Mouse (Mus musculus) hindbrain, embryonic 12.5 days (tissue): Measurements from ENCODE around the gene Actl6a. TPM values are rescaled to one million over a fixed set of nuclear protein-coding genes. Genes with fewer than 3 reads are reported as not detected.
"Not testable (repeated sequence)": the region's sequence is repeated elsewhere in the genome, so short reads cannot be mapped to it uniquely, and the experiment has no call there.

Experiments
- ATAC-seq: fragments of 200-750 bp; cut with Nextera tagmentation; 2 replicates; pipeline ENCODE4 v1.8.0; 2017; ENCODE audit warnings: moderate TSS enrichment; ENCODE audit not compliant: low FRiP score
- H3K27ac ChIP-seq: fragments of 300-500 bp; sonication (generic); 2 replicates; pipeline ENCODE4 v1.5.1; 2016; ENCODE audit warnings: mild to moderate bottlenecking
- H3K27me3 ChIP-seq: fragments of 300-500 bp; sonication (generic); 2 replicates; pipeline ENCODE4 v1.6.1; 2016; ENCODE audit warnings: mild to moderate bottlenecking
- H3K36me3 ChIP-seq: fragments of 300-500 bp; sonication (generic); 2 replicates; pipeline ENCODE4 v1.6.1; 2016; ENCODE audit warnings: mild to moderate bottlenecking
- H3K4me1 ChIP-seq: fragments of 300-500 bp; sonication (generic); 2 replicates; pipeline ENCODE4 v1.6.1; 2016
- H3K4me2 ChIP-seq: fragments of 300-500 bp; sonication (generic); replicated peaks from 2 replicates; pipeline ENCODE4 v1.6.1; 2016; ENCODE audit warnings: mild to moderate bottlenecking
- H3K4me3 ChIP-seq: fragments of 300-500 bp; sonication (generic); 2 replicates; pipeline ENCODE4 v1.5.1; 2016; ENCODE audit warnings: mild to moderate bottlenecking
- H3K9ac ChIP-seq: fragments of 300-500 bp; sonication (generic); 2 replicates; pipeline ENCODE4 v1.6.1; 2016; ENCODE audit warnings: mild to moderate bottlenecking, moderate library complexity
- H3K9me3 ChIP-seq: fragments of 300-500 bp; sonication (generic); replicated peaks from 2 replicates; pipeline ENCODE4 v1.6.1; 2016; ENCODE audit warnings: mild to moderate bottlenecking
- WGBS: fragments of 180-500 bp; shearing (Covaris S2); methylation state at CpG from one replicate; pipeline ENCODE4 v1.1.7; 2016; 5-methylcytosine and 5-hydroxymethylcytosine counted together
- polyA plus RNA-seq: library from polyadenylated mRNA; unstranded; fragments of >200 nt; fragmentation: Nextera tagmentation; extraction: Ambion mirVana; gene quantifications from 2 replicates; pipeline ENCODE4 v1.2.1, GENCODE M21; 2016

Gene Actl6a
- polyA plus RNA-seq, 1 experiment from 2014 or later: 164 TPM

DNA sequence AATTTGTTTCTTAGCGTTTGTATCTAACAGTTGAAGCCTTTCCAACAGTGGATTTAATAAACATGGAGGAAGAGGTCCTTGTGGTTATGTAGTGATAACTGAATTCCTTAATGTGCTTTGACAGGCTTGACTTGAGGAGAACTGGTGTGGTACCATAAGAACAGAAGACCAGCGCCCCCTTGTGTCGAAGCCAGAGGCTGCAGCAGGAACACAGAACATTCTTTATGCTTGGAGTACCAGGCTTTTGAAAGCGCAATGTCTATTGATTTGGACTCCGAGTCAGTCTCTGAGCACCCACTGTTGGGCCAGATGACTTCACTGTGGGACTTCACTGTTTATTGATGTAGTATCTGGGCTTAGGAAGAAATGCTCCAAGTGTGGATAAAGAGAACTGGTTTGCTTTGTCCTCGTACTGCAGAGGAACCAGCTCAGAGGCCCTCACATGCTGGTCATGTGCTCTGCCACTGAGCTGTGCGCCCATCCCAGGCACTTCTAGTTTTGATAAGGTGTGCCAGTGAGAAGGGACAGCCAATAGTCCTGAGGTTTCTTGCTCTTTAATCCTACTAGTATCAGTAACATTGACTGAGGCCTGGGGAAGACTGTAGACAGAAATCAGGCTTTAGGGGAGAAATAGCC lies 7.8 kb upstream of the Actl6a start:
- Histone ChIP-seq H3K27me3 (no peaks in the 10 kb centered on the region), H3K9ac (no peak overlapping the region), H3K4me3 (no peak overlapping the region), H3K9me3 (no peaks in the 10 kb centered on the region), H3K4me2 (no peak overlapping the region), H3K4me1 (no peaks in the 10 kb centered on the region), H3K36me3 (no peaks in the 10 kb centered on the region), H3K27ac (no peak overlapping the region)
- 33% methylated on average over 7 of the region's 7 CpGs for WGBS
- ATAC-seq: peak; percentile 60

DNA sequence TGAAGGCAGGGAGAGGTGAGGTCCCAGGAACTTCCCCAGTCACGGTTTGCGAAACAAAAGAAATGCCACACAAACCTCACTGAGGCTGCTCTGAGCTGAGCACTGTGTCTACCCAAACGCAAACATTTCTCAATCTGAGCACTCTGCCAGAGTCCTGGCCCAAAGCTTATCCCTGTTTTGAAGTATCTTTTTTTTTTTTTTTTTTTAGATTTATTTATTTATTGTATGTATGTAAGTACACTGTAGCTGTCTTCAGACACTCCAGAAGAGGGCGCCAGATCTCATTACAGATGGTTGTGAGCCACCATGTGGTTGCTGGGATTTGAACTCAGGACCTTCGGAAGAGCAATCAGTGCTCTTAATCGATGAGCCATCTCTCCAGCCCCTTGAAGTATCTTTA lies 2.1 kb upstream of the Actl6a start:
- H3K27ac ChIP-seq, H3K27me3 ChIP-seq, H3K4me3 ChIP-seq, ATAC-seq, H3K9ac ChIP-seq, H3K4me2 ChIP-seq, H3K9me3 ChIP-seq, H3K4me1 ChIP-seq, H3K36me3 ChIP-seq: not testable (repeated sequence)
- WGBS: 86% methylated on average over 6 of the region's 6 CpGs

DNA sequence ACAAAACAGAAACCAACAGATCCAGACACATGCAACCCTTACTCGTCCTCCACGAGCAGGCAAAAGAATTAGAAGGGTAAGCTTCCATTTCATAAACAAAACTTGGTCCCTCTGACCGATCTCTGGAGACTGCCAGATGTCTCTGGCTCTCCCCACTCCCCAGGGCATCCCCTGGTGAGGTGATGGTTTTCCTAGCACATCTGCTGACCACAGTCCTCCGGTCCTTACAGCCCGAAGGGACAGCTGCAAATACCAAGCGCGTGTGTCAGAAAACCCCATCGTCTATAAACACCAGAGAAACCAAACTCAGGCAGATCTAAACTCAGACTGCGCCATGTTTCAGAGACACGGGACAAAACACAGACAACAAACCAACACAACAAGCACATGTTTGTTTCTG lies 1.5 kb upstream of the Actl6a start:
- H3K9me3 ChIP-seq, H3K27me3 ChIP-seq, H3K9ac ChIP-seq, H3K36me3 ChIP-seq, H3K4me1 ChIP-seq, H3K27ac ChIP-seq, H3K4me2 ChIP-seq, ATAC-seq, H3K4me3 ChIP-seq: not testable (repeated sequence)
- WGBS: 90% methylated on average over 10 of the region's 10 CpGs

DNA sequence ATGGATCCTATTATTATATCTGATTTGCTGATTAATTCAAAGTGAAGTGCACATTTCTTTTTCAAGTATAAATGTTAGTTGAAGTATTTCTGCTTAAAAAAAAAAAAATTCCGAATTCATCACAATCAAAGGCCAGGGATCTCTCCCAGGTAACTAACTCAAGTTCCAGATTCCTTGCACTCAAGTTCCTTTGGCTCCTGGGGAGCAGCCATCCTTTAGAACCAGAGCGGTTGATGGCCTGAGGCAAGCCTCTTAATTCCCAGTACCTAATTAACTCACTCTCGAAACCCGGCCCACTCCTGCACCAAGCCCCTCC lies 1.9 kb downstream of the Actl6a start:
- Histone ChIP-seq H3K36me3 (peaks cover 12% of the 10 kb centered on the region), H3K9me3 (no peaks in the 10 kb centered on the region), H3K4me1 (peaks cover 9% of the 10 kb centered on the region), H3K4me3 (peak overlapping the region; percentile 95), H3K27me3 (no peaks in the 10 kb centered on the region), H3K27ac (0 out of 2 replicates have a peak overlapping the region, but pooled peaks have one; percentile 91), H3K9ac (no peak overlapping the region), H3K4me2 (peak overlapping the region; percentile 70)
- 7% methylated on average over 4 of the region's 4 CpGs for WGBS
- no peak for ATAC-seq

DNA sequence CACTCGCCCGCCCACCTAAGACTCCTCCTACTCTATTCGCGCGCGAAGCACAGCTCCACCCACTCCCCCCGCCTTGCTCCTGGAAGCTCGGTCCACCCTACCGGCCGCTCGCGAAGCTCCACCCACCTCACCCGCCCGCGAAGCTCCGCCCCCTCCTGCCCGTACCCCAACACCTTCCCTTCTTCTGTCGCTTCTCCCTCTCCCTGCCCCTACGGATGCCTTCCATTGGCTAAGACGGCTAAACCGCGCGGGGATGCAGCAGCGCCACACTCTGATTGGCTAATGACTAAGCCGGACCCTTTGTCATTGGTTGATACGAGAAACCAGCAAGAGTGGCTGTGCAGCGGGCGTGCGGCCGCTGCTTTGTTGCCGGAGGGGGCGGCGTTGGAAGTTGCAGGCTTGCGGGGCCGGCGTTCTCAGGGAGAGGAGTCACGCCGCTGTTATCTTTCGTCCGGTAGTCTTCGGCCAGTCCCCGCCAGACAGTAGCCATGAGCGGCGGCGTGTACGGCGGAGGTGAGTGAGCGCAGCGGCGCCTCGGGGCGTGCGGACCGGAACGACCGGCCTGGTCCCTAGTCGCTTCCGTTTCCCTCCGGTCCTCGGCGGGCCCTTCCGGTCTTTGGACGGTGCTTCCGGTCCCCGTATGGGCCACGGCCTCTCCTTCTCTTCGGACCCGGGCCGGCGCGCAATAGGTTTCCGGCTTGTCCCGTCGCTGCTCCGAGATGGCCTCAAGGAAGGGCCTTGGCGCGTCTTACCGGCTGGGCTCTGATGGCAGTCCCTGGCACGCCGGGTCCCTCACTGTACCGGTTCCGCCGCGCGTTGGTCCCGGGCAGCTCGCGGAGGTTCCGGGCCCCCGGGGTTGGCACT lies 2.5 kb downstream of the Actl6a start:
- H3K4me3 ChIP-seq: peak overlapping the region; percentile 95
- peak overlapping the region; percentile 91 for H3K27ac ChIP-seq
- H3K27me3 ChIP-seq: no peaks in the 10 kb centered on the region
- H3K9ac ChIP-seq: peak overlapping the region; percentile 94
- no peaks in the 10 kb centered on the region for H3K9me3 ChIP-seq
- under 1% methylated on average over 90 of the region's 90 CpGs for WGBS
- peak; percentile 100 for ATAC-seq
- H3K4me1 ChIP-seq: peaks cover 9% of the 10 kb centered on the region
- peak overlapping the region; percentile 70 for H3K4me2 ChIP-seq
- H3K36me3 ChIP-seq: peaks cover 18% of the 10 kb centered on the region

DNA sequence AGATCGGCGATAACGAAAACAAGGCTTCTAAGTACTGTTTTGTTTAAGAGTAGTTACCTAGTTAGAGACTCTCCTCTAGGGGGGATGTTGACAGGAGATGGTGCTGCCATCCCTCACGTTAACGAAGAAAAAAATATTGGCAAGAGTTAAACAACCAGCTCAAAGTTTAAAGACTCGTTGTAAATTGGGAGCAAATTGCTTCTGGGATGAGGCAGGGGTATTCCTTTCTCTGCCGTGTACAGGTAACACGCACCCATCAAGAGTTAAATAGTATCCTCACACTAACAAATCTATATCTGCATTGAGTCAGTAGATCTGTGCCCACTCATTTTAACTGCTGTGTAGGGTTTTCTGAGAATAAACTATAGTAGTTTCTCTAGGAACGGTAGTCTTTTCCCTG lies 3.3 kb downstream of the Actl6a start:
- H3K27me3 ChIP-seq: no peaks in the 10 kb centered on the region
- peak overlapping the region; percentile 91 for H3K27ac ChIP-seq
- peak overlapping the region; percentile 94 for H3K9ac ChIP-seq
- peaks cover 26% of the 10 kb centered on the region for H3K36me3 ChIP-seq
- H3K4me2 ChIP-seq: peak overlapping the region; percentile 70
- peak overlapping the region; percentile 95 for H3K4me3 ChIP-seq
- no peaks in the 10 kb centered on the region for H3K9me3 ChIP-seq
- 10% methylated on average over 9 of the region's 9 CpGs for WGBS
- no peak for ATAC-seq
- peaks cover 9% of the 10 kb centered on the region for H3K4me1 ChIP-seq

DNA sequence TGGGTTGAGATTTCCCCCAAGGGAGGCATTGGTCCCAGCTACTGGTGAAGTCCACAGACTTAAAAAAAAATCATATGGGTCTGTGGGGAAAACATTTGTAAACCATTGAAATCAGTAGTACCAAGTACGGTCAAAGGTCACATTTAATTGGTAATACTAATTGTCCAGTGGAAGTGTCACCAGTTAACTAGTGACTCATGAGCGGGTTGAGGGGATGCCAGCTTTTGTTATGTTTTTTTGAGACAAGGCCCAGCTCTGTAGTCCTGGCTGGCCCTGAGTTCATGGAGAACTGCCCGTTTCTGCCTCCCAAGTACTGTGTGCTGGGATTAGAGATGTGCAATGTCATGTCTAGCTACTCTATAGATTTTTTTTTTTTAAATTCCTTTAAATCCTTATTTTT lies 7.6 kb downstream of the Actl6a start:
- Histone ChIP-seq H3K4me3 (no peak overlapping the region), H3K36me3 (peaks cover 67% of the 10 kb centered on the region), H3K9me3 (no peaks in the 10 kb centered on the region), H3K27me3 (no peaks in the 10 kb centered on the region), H3K27ac (no peak overlapping the region), H3K4me1 (peaks cover 9% of the 10 kb centered on the region), H3K9ac (no peak overlapping the region), H3K4me2 (no peak overlapping the region)
- no peak for ATAC-seq
- 89% methylated on average over 3 of the region's 3 CpGs for WGBS

DNA sequence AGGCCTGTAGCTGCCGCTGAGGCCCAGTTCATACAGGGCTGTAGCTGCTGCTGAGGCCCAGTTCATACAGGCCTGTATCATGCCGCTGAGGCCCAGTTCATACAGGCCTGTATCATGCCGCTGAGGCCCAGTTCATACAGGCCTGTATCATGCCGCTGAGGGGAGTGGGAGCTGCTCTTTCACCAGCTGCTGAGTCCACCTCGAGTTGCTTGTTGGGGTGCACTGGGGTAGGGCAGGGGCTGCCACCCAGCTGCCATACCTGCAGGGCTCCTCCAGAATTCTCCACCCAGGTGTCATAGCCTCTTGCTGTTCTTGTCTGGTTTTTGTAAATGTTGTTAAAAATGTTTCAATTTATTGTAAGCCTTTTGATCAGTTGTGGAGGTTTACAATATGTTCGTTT lies 11.3 kb downstream of the Actl6a start:
- H3K4me1 ChIP-seq, ATAC-seq, H3K27me3 ChIP-seq, H3K4me2 ChIP-seq, H3K4me3 ChIP-seq, H3K9me3 ChIP-seq, H3K9ac ChIP-seq, H3K27ac ChIP-seq: not testable (repeated sequence)
- 99% methylated on average over 6 of the region's 6 CpGs for WGBS
- peaks cover 89% of the 10 kb centered on the region for H3K36me3 ChIP-seq

DNA sequence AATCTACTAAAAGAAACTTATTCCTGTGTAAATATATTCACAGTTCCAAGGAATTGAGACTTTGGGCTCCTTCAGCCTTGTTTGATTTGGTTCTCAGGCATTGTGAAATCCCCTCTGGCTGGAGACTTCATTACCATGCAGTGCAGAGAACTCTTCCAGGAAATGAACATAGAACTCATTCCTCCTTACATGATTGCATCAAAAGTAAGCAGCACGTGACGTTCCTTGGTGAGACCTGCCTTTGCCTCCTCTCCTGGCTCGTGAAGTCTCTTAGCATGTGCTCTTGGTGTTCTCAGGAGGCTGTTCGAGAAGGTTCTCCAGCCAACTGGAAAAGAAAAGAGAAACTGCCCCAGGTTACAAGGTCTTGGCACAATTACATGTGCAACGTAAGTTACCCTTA lies 12.2 kb downstream of the Actl6a start:
- WGBS: 96% methylated on average over 5 of the region's 5 CpGs
- no peaks in the 10 kb centered on the region for H3K4me1 ChIP-seq
- no peak for ATAC-seq
- peaks cover 89% of the 10 kb centered on the region for H3K36me3 ChIP-seq
- H3K27ac ChIP-seq: no peak overlapping the region
- H3K27me3 ChIP-seq: no peaks in the 10 kb centered on the region
- H3K4me3 ChIP-seq: no peak overlapping the region
- H3K9ac ChIP-seq: no peak overlapping the region
- H3K4me2 ChIP-seq: no peak overlapping the region
- H3K9me3 ChIP-seq: no peaks in the 10 kb centered on the region; the same call in 1 of the 2 replicates

DNA sequence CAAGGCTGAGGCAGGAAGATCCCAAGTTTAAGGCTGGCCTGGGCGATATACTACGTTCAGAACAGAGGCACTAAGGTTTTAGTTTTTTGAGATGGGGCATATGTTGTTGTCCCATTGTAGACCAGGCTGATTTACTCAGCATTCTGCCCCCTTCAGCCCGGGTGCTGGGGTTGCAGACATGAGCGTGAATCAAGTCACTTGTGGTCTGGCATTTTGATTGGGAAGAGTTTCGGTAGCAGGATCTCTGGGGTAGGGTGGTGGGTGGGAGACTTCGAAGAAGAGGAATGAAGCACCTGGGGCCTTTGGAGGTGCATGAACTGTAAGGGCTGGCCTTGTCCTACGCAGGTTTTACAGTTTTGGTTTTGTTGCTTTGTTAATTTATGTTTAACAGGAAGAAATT lies 18.1 kb downstream of the Actl6a start:
- Histone ChIP-seq H3K27ac (no peak overlapping the region), H3K4me1 (no peaks in the 10 kb centered on the region), H3K9ac (no peak overlapping the region), H3K4me3 (no peak overlapping the region), H3K9me3 (no peaks in the 10 kb centered on the region; the same call in 1 of the 2 replicates), H3K4me2 (no peak overlapping the region), H3K27me3 (no peaks in the 10 kb centered on the region), H3K36me3 (peaks cover 83% of the 10 kb centered on the region)
- 96% methylated on average over 7 of the region's 7 CpGs for WGBS
- no peak for ATAC-seq

DNA sequence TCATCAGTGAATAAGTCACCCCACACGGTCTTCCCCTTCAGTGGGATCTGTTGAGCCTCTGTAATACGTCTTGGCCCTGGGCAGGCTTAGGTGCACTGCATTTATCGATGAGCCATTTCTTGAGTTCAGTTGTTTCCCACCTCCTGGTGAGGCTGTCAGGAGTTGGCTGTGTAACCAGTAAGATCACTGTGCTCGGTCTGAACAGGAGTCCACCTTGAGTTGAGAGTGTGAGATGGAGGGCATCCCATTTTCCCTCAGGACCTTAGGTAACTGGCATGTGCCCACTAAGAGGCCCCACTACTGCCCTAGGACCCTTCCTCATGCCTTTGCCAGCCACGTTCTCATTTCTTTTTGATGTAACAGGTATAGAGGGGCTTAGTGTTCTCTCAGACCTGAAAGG lies 19.9 kb downstream of the Actl6a start:
- no peaks in the 10 kb centered on the region for H3K4me1 ChIP-seq
- 92% methylated on average over 5 of the region's 5 CpGs for WGBS
- H3K9me3 ChIP-seq: no peaks in the 10 kb centered on the region; the same call in 1 of the 2 replicates
- H3K4me3 ChIP-seq: no peak overlapping the region
- no peaks in the 10 kb centered on the region for H3K27me3 ChIP-seq
- H3K4me2 ChIP-seq: no peak overlapping the region
- peaks cover 84% of the 10 kb centered on the region for H3K36me3 ChIP-seq
- no peak for ATAC-seq
- H3K9ac ChIP-seq: no peak overlapping the region
- H3K27ac ChIP-seq: no peak overlapping the region

DNA sequence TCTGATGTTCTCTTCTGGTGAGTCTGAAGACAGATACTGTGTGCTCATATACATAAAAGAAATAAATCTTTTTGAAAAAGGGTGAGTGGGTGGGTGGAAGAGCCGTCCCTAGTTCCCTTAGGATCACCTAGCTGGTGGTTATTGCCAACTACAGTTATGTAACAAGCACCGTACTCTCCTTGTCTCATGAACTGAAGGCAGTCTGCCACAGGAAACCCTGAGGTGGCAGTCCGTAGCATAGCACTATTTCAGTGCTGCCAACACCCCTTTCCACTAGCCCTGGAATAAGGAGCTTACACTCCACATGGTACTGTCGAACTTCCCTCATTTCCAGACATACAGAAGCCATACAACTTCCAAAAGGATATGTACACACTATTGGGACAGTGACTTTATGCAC lies 21.8 kb downstream of the Actl6a start:
- Histone ChIP-seq H3K27me3 (no peaks in the 10 kb centered on the region), H3K27ac (no peak overlapping the region), H3K9ac (no peak overlapping the region), H3K4me2 (no peak overlapping the region), H3K4me3 (no peak overlapping the region), H3K9me3 (no peaks in the 10 kb centered on the region; the same call in 1 of the 2 replicates), H3K4me1 (no peaks in the 10 kb centered on the region), H3K36me3 (peaks cover 89% of the 10 kb centered on the region)
- no peak for ATAC-seq
- 95% methylated on average over 4 of the region's 4 CpGs for WGBS
